Mouse (Mus musculus) cerebellum, adult 2 months (tissue): ENCODE measurements around the gene Fam162b.

Experiments used
- CTCF ChIP-seq: fragments of 200-500 bp; IDR thresholded peaks from 2 replicates; pipeline ENCODE4 v1.5.1; 2011; ENCODE audit warnings: low read depth, mild to moderate bottlenecking, control low read depth, low read length, moderate library complexity, borderline replicate concordance; ENCODE audit not compliant: insufficient read depth
- POLR2A ChIP-seq: fragments of 200-500 bp; IDR thresholded peaks from 2 replicates; pipeline ENCODE4 v1.6.1; 2011; ENCODE audit warnings: low read length, control low read depth, borderline replicate concordance; ENCODE audit not compliant: insufficient read depth

DNA sequence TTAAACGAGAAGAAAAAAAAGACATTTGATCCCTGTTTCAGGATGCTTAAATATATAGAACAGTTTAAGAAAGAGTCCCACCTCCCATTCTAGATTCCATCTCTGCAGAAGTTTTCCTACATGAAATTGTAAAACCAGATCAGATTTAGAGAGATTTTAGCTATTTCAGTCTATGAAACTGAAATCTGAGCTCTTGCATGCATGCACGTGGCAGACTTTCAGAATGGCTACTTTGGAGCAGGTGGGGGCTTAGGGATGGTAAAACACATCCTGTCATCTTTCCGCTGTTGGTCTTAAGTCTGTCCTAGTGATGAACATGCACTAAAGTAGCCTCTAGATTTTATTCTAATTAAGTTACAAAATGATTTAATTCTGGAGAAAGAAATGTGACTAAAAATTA, 30.9 kb upstream of the Fam162b start:
- TF ChIP-seq CTCF: no peak
- TF ChIP-seq POLR2A: no peak
